Mouse (Mus musculus) kidney, adult 8-10 months (tissue): ENCODE results near the gene Fam129b.

Experiments used
- DNase-seq, 2 experiments: peaks; one replicate each; pipeline ENCODE4 v3.0.0; 2022

Fam129b gene

DNA sequence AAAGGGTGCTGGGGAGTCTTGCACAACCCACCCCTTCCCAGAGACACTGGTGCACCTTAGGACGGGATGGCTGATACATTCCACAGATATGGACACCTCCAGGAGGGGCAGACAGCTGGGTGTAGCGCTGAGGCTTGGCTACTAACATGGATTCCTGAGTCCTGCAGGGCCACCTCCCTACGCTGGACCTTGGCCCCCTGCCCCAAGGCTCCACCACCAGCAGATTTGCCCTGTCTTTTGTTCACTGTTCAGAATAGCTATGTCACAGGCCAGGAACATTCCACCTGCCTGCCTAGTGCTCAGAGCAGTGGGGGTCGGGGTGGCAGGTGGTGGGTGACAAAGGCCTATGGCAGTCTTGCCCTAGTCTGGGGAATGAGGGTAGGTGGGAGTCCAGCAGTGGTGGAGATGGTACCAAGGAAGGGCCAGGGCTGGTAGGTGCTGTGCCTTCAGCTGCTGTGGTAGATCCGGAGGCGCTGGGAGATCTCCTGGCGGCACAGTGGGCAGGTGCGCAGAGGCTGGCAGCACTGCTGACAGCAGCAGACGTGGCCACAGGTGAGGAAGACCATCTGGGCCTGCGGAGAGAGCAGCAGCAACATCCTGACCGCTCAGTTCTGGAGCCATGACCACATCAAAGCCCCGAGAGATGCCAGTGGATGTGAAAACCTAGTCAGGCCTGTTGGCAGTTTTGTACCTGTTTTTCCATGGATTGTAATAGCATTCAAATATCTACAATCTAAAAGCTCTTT, 50.6 kb downstream of the Fam129b start:
- no peak for DNase-seq

DNA sequence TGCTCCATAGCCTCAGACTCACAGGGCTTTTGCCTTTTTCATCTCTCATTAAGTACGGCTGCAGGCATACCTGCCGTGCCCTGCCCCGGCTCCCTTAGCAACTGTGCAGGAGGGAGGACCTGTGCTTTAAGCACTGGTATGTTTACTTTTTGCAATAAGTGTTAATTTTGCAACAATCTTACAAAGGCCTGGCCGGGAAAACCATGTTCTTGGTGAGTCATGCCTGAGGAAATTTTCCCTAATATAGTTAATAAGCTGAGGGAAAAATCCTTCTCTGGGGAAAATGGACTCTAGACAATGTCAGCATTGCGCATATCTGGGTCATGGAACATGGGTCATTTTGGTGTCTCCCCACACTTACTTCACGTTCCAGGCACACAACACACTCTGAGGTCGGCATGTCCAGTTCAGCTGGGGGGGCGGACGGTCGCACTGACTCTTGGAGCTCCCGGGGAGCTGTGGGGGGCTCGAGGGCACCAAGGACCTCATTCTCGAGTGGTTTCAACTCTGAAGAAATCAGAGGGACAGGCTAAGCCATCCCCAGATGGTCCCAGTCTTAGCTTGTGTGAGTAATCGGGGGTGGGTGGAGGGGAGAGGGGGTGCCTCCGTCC, 51.8 kb downstream of the Fam129b start:
- DNase-seq = no peak

DNA sequence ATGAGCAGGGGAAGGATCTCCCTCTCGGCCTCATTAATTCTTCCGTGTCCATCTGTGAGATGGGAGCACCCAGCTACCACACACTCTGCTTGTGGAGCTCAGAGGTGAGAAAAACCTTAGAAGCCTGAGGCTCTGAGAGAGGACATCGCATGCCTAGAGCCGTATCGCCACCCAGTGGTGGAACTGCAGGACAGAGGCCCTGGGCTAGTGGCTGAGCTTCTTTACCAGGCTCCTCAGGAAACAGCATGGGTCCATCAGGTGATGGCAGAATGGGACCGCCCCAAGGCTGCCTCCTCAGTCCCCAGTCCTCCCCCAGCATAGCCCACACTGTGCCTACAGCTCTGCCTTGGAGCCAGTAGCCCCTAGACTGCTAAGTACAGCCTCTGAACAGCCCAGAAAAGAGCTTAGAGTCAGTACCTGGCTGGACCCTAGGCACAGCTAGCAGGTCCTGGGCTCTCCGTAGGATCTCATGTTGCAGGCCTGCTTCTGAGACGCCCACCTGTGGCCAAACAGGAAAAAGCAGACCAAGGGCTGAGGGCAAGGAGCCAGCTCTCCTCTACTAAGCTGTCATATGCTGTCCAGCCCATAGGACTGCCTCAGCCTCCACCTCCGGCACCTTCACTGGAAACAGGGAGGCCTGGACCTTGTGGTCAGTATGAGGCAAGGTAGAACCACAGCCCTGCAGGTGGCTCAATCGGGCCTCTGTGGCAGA, 52.5 kb downstream of the Fam129b start:
- DNase-seq = peak; percentile 54 to 69

DNA sequence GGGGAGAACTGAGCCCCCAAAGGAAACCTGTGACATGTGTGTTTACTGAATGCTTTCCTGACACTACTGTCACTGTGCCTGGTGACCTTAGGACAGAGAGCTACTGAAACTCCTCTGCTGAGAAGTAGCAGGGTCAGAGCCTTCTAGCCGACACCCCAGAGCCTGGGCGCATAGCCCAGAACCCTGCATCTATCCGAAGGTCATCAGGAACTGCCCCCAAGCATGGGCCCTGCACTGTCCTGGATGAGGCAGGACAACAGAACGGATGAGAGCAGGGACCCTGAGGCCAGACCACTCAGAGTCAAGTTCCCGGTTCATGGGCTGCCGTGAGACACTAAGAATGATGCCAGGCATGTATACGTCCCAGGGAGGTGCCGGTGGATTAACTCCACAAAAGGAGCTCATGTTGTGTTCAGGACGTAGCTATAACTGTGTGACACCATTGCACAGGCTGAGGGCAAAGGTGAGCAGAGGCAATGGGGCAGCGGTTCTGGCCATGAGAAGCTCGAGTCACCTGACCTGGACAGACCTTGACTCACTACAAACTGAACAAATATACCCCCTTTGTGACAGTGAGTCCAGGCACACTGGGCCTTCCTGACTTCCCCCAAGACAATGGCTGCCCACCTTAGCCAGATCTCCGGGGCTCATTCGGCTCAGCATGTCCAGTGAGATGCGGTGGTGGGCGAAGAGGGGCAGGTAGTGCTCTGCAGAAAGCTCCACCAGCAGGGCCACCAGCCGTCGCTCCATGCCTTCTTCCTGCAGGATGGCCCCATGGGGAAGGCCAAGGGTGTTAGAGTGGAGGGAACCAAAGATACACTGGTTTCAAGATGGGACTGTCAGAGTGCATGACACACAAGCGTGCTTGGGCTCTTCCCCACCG, 53.3 kb downstream of the Fam129b start:
- peak in 1 of 2 experiments; percentile 36 for DNase-seq

DNA sequence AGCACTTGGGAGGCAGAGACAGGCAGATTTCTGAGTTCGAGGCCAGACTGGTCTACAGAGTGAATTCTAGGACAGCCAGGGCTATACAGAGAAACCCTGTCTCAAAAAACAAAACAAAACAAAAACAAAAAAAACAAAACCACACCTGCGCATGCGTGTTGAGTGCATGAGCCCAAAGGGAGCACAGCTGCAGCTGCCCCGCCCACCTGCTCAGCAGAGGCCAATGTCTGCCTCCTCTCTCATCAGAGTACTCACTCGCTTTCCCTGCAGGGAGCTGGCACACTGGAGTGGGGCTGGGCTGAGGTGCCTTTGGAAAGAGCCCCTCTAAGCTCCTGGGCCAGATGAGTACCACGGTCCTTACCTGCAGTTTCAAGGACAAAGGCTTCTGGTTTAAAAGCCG, 55.8 kb downstream of the Fam129b start:
- DNase-seq = no peak

DNA sequence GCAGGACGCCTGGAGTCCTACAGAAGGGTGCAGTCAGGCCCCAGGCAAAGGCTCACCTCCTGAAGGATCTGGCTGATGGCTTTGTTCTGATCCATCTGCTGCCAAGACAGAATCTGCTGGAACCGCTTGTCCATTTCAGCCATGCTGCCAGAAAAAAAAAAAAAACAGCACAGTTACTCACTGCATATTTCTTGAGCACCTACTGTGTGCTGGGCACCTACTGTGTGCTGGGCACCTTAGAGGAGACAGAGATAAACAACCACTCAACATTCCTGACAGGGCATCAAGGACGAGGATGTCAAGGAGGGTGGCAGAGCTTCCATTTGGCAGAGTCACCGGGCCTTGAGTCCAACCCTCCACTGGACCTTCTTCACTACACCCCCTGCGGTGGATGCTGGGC, 62.8 kb downstream of the Fam129b start:
- DNase-seq = no peak

DNA sequence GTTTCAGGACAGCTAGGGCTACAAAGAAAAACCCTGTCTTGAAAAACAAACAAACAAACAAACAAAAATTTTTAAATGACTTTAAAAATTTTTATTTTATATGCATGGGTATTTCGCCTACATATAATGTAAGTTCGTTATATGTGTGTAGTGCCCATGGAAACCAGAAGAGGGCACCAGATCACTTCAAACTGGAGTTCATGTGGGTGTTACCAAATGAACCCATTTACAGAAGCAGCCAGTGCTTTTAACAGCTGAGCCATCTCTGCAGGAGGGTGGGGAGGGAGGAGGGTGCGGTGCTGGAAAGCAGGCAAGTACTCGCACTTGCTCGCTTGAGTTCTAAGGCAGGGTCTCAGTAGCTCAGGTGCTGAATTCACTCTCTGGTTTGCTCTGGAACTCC, 63.5 kb downstream of the Fam129b start:
- DNase-seq = peak in 1 of 2 experiments; percentile 50

DNA sequence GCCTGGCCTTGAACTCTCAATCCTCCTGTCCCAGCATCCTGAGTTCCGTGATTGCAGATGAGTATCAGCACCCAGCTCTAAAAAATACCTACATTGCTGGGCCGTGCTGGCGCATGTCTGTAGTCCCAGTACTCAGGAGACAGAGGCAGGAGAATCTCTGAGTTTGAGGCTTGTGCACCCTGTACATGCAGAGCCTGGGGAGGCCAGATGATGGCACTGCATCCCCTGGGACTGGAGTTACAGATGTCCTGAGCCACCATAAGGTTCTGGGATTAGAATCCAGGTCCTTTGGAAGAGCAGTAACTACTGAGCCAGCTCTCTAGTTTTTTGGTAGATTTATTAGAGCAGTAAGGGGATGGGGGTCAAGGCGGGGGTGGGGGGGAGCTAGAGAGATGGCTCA, 64.6 kb downstream of the Fam129b start:
- DNase-seq = no peak

DNA sequence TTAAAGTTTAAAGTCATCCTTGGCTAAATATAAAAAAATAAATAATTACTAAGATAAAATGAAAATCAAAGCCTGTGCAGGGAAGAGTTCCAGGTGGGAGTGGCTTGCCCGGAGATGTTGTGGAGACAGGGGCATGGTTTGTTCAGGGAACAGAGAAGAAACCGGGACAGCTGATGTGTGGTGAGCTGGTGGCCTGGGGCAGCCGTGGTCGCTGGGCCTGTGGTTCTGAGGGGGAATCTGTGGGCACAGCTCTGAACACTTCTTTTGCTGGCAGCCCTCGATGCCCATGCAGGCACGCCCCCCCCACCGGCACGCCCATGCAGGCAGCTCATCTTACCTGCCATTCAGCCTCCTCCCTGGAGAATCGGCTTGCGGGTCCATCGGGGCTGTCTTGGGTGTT, 71.5 kb downstream of the Fam129b start:
- DNase-seq = no peak

DNA sequence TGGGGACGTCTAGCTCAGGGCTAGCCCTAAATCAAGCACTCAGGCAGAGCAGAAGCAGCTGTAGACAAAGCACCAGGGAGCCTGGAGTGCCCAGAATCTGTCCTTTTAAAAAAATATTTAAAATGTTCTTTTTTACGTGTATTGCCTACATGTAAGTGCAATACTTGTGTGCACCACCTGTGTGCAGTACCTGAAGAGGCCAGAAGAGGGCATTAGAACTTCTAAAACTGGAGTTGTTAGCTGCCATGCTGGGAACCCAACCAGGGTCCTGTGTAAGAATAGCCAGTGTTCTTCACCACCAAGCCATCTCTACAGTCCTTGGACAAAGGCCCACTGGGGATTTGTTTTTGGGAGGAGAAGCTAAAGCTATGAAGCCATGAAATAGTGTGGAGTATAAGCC, 78.7 kb downstream of the Fam129b start:
- DNase-seq = no peak

DNA sequence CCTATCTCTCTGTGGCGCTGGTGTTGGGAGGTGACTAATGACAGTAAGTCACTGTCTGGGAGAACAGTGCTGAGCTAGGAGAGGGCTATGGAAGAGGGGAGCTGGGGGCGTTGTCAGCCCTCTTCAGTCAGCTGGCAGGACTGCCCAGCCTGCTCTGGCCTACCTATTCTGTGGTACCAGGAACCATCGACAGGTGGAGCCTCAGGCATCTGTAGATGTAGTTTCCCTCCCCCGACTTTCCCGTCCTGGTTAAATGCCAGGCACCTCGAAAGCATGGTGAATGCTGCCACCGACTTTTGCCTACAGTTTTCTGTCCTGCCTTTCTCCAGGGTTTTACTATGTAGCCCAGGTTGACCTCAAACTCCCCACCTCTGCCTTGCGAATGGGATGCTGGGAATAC, 81.4 kb downstream of the Fam129b start:
- DNase-seq = peak in 1 of 2 experiments; percentile 45

DNA sequence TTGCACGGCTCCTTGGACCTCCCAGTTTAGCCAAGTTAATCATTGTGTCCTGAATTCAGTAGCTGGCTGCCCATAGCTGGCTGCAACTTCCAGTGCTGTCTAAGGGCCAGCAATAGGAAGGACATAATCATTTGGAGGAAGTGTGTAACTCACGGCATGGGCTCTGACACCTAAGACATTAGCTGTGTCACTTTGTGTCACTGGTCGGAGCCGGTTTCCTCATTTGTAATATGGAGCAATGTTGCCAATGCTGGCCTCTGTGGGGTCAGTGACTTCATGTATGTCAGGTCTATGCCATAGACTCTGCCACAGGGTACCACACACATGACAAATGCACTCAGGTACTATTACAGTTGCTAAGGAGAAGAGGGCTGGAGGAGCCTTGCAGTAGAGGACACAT, 84.4 kb downstream of the Fam129b start:
- DNase-seq = no peak

DNA sequence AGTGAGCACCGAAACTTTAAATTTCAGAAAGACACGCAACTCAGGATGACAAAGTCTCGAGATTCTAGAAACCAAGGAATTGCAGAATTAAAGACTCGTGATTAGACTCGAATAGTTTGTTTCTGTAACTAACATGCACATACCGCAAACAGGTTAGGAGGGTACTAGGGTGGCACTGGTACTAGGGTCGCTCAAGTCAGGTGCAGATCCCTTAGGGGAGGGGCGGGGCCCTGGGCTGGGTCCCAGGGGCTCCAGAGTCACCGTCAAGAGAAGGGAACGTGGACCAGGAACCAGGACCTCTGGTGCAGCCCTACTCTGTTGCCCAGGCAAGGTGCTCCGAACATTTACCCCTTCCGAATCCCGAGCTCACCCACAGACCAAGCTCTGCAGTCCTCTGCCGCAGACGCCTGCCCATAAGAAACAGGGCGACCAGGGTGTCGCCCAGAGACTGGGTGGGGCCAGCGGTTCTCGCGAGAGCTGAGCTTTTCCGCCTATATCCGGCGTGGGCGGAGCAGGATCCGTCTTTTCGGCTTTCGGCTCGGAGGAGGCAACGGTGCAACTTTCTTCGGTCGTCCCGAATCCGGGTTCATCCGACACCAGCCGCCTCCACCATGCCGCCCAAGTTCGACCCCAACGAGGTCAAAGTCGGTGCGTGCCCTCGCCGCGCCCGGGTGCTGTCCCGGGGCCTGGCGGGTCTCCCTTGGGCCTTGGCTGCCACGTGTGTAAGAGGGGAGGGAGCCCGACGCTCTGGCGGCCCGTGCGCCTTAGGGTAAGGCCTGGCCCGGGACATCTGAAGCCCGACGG, 85.5 kb downstream of the Fam129b start, which contains the start of the genes Rpl12 and Lrsam1:
Rpl12 (plus strand) TSS at position 368 of the 804 bp plus-strand sequence.
Lrsam1 (minus strand) TSS at position 423 of the 804 bp plus-strand sequence.
- peak; percentile 90 to 94 for DNase-seq

DNA sequence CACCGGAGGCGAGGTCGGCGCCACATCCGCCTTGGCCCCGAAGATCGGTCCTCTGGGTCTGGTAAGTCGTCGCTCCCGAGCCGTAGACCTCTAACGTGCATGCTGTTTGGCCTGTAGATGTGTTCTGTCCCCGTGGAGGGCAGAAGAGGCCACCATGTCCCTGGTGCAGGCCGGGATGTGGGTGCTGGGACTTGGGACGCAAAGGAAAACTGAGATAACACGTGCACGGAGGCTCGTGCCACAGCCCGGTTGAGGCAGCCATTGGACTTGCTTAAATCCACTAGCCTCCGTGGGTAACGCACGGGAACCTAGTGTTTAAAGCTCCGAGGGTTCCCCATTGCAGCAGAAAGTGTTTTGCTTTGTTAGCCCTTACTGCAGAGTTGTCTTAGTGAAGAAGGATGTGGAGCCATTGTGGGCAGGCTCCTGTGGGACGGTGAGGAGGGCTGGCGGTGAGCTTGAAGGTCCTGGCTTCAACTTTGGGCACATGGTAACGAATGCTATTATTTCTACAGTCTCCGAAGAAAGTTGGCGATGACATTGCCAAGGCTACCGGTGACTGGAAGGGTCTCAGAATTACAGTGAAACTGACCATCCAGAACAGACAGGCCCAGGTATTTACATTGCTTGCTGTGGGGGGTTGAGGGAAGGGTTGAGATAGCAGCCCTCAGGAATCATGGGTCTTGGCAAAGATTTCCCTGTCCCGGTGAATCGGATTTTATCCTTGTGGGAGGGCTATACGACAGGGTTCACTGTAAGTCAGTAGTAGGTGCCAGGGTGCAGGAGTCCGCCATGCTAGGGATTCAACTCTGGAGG, 86.4 kb downstream of the Fam129b start:
- no peak for DNase-seq

DNA sequence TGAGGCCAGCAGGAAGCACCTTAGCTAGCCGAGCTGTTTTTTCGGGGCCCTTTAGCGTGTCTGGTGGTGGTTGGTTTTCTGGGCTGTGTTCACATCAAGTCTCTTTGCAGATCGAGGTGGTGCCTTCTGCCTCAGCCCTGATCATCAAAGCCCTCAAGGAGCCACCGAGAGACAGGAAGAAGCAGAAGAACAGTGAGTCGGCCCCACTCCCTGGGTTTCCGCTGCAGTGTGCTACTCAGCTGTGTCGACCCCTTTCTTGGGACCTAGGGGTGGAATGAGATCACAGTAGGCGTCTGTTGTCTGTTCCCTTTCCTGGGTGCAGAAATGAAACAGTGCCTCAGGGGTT, 86.9 kb downstream of the Fam129b start:
- DNase-seq = no peak

DNA sequence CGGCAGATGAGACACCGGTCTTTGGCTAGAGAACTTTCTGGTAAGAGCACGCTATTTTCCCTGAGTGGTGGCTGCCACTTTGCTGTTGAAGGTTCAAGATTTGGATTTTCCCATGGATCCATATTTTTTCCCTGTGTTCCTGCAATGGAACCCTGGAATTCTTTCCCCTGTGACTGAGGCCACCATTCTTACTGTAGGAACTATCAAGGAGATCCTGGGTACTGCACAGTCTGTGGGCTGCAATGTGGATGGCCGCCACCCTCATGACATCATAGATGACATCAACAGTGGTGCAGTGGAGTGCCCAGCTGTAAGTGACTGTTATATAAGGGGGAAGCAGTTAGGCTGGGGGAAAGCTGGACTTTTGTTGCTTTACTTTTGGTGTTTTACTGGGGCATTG, 87.6 kb downstream of the Fam129b start:
- no peak for DNase-seq

DNA sequence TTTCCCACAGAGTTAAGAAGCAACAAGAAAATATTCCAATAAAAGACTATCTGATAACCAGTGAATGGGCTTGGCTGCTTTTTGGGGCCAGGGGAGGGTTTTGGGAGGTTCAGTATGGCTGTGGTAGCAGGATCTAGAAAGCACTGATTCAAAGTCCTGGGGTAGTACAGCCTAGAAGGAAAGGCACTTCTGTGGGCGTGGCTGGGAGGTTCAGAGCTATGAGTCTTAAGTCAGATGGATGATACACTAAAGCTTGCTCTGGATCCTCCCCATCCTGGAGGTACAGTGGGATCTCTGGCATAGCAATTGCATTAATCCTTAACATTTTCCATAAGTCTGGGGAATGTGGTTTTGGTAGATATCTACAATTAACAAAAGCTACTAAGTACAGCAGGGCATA, 88.1 kb downstream of the Fam129b start:
- DNase-seq = no peak

DNA sequence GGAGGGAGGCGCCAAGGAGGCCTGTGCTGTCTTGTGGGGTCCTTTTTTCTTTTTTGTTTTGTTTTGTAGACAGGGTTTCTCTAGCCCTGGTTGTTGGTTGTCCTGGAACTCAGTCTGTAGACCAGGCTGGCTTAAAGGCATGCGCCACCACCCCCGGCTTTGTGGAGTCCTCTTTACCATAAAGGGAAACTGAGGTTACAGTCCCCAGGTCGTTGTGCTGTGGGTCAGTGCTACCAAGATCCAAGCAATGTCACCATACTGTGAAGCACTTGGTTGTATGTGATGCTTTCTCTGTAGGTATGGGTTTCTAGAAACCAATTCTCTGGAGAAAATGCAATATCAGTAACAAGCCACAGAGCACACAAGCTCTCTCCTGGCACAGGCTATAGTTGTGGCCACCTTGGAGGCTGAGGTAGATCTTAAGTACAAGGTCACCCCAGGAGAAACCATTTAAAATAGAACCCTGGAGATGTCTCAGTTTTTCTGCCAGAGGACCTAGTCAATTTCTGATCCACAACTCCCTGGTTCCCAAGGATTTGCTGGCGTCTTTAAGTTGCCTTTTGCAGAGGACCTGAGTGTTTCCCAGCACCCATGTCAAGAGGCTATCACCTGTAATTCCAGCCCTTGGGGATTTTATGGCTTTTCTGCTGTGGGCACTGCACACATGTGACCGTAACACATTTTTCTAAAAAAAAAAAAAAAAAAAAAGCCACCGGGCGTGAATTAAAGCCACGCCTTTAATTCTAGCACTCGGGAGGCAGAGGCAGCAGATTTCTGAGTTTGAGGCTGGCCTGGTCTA, 88.9 kb downstream of the Fam129b start:
- no peak for DNase-seq

DNA sequence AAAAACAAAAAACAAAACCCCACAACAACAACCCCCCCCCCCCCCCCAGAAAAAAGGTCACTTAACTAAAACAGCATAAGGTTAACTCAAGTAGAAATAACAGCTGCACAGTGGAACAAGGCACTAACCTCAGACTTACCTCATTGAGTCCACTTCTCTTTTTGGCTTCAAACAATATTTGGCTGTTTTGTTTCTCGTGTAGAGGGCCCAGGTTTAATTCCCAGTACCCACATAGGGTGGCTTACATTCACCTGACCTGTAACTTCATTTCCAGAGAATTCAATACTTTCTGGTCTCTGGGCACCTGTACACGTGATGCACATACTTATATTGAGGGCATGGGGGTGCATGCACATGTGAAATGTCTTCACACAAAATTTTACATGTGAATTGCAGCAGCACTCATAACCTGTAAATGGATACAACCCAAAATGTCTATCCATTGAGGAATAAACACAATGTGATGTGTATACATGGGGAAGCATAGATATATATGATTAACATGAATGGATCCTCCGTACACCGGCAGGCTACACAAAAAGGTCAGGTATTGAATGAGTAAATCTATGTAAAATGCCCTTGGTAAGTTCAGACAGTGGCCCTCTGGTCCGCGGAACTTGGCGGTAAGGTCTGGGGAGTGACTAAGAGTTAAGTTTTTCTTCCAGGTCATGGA, 89.7 kb downstream of the Fam129b start:
- no peak for DNase-seq

DNA sequence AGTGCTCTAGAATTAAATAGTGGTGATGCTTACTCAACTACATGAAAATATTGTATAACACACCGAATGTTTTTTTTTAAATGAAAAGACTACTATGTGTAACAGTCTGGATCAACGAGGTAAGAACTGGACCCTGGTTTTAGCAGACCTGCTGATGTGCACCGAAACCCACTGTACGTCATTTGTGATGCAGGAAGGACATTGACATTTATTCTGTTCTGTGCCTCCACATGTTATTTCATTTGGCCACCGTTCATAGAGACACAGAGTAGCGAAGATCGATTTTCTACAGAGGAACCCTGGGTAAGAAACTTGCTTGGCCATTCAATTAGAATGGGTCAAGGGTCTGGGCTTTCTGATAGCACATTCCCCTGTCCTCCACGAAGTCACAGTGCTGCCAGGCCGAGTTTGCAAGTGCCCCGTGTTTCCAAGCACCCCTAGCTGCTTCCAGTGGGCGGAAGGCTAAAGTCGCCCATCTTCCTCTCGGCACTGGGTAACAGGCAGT, 90.3 kb downstream of the Fam129b start:
- DNase-seq = no peak
